Mouse (Mus musculus) activated CD4-positive, CD25-positive, alpha-beta regulatory T cell, adult 9 weeks (primary cell): ENCODE measurements around the gene Bmp8b. TPM values are rescaled to one million over a fixed set of nuclear protein-coding genes. Genes with fewer than 3 reads are reported as not detected.

Source experiments
- polyA plus RNA-seq: library from polyadenylated mRNA; unstranded; fragments of 100-300 nt; shearing (Covaris generic); gene quantifications from one replicate; pipeline ENCODE4 v1.2.1, GENCODE M21; 2017

The Bmp8b gene
- 0.15 TPM for polyA plus RNA-seq

DNA sequence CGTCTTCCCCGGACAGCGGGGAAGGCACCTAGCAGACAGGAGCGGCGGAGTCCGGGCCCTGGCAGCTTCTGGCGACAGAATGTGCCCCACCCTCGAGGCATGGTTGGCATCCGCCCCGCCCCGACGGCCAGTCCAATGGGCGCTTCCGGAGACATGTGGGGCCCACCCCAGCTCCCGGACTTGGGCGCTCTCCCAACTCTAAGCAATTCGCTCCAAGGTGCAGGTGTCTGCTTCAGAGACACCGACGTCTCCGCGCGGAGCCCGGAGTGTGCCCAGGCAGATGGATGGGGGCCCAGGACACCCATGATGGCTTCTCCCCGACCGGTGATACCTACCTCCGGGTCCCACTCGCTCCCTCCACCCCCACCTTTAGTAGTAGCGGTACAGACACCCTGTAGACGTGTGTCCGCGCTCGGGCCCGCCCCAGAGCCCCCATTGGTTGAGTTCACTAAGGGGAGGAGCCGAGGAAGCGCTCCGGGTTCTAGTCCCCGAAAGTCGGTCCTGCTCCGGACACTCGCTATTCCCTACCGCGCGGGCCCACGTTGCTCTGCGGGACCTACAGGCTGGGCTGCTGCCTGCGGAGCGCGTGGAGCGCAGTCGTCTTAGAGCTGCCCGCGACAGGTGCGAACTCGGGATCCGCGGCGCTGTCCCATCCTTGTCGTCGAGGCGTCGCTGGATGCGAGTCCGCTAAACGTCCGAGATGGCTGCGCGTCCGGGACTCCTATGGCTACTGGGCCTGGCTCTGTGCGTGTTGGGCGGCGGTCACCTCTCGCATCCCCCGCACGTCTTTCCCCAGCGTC lies at the start of gene Bmp8b:
Gene Bmp8b (plus strand): TSS at position 515 of the 800 bp plus-strand sequence.

DNA sequence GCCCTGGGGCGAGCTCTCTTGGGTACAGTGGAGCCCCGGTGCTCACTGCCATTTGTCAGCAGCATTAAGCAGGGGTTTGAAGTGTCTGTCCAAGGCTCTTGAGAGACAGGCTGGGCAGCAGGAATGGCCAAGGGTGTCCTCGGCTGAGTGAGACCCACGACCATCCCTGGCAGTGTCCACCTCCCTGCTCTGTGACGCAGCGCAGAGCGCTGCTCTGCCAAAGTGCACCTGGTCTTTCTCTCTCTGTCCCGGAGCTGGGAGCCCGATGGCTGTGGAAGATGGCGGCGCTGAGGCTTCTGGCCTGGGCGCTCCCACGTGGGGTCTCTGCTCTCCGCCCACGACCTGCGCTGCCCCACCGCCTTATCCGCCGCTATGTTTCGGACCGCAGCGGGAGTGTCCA lies 11.0 kb downstream of the Bmp8b start, which contains the start of gene Oxct2b:
Gene Oxct2b (plus strand): TSS at position 256 of the 400 bp plus-strand sequence.

DNA sequence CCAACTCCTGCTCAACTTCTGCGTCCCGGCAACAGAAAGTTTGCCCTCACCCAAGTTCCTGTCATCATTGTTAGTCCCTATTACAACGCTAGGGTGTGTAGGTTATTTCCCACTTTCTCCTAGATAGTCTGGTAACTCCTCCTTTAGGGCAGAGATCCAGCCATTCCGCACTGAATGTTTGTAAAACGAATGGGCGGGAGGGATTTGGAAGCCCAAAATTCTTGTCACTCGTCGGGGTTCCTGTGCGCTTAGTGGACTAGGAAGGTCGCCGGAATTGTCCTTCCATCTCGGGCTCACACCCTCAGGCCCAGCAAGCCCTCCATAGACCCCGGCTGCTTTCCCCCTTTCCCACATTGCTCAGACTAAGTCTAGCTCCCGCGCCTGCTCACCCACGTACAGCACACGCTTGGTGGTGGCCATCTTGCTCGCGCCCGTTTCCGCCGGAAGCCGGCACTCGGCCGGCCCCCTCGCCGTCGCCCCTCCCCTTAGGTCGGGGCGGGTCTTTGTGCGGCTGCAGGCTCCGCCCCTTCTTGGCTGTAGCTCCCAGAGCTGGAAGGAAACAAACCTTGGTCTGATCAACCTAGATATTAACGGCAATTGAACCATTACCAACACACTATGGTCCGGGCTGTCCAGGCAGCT lies 34.7 kb downstream of the Bmp8b start, which contains the start of gene Ppie:
Gene Ppie (minus strand): TSS at position 439 of the 642 bp plus-strand sequence.

Other genes with a start within 250 kb of the Bmp8b start
- 193 TPM for gene Cap1, start 219.1 kb upstream of the Bmp8b start, polyA plus RNA-seq
- gene Mfsd2a, start 144.0 kb upstream of the Bmp8b start, polyA plus RNA-seq: 4.0 TPM
- not detected for gene Mycl, start 109.5 kb upstream of the Bmp8b start, polyA plus RNA-seq
- 26.3 TPM for gene Trit1, start 88.6 kb upstream of the Bmp8b start, polyA plus RNA-seq
- not detected for gene Oxct2b, start 11.1 kb downstream of the Bmp8b start, polyA plus RNA-seq
- 96.6 TPM for gene Ppie, start 34.8 kb downstream of the Bmp8b start, polyA plus RNA-seq
- gene Hpcal4, start 78.1 kb downstream of the Bmp8b start, polyA plus RNA-seq: not detected
- gene Nt5c1a, start 96.3 kb downstream of the Bmp8b start, polyA plus RNA-seq: not detected
- 0.12 TPM for gene Heyl, start 128.4 kb downstream of the Bmp8b start, polyA plus RNA-seq
- gene Pabpc4, start 157.2 kb downstream of the Bmp8b start, polyA plus RNA-seq: 7.2 TPM
- gene Oxct2a, start 218.5 kb downstream of the Bmp8b start, polyA plus RNA-seq: not detected
- gene Bmp8a, start 238.1 kb downstream of the Bmp8b start, polyA plus RNA-seq: not detected